Mouse (Mus musculus): ENCODE measurements around the gene Stpg4.

- no peak for TF ChIP-seq GATA1 (IDR thresholded peaks at IDR 0.05; ENCODE audit: low read length)
- no peak for TF ChIP-seq TAL1 (IDR thresholded peaks at IDR 0.05; ENCODE audit: low read length)
Measured at GRCm38 (mm10) chr17:87468616-87469015, 41.1 kb upstream of the Stpg4 start.
